Mouse (Mus musculus): ENCODE measurements around the gene Brms1. TPM values are rescaled to one million over a fixed set of nuclear protein-coding genes. Genes with fewer than 3 reads are reported as not detected.

Gene Brms1
- polyA plus RNA-seq, 1 experiment from 2014 or later: 27.5 TPM

DNA sequence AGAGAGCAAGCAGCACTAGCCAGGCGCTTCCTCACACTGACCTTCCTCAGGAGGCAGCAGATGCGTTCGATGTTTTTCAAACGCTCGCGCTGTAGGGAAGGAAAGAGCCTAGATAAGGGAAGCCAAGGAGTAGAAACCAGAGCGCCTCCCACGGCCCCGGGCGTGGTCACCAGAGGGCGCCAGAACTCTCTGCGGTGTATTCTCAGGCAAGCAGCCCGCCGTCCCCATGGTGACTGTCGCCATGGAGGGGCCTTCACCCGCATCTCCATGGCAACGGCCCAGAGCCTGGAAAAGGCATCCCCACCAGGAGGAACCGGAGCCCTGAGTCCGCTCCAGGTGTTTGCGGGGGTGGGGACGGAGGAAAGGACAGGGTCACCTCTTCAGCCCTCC is 53.1 kb downstream of the Brms1 start:
- no peak overlapping the region for H3K9ac ChIP-seq (ENCODE audit: low read length)
- H3K4me2 ChIP-seq (ENCODE audit: low read length): no peak overlapping the region
- peaks cover 41% of the 10 kb centered on the region for H3K36me3 ChIP-seq (ENCODE audit: control insufficient read depth, insufficient read depth, low read length)
- WGBS: under 1% methylated on average over 20 of the region's 21 CpGs
- ATAC-seq (ENCODE audit: insufficient number of reproducible peaks, insufficient read depth, low FRiP score, low read depth): peak; percentile 44; the same call in 1 of the 2 replicates
- H3K4me3 ChIP-seq (ENCODE audit: control insufficient read depth in 1 of 2, insufficient read depth in 1 of 2, low read depth in 1 of 2, low read length in 2 of 2): no peak overlapping the region
- H3K4me1 ChIP-seq (ENCODE audit: control insufficient read depth in 2 of 2, insufficient read depth in 2 of 2, low read length in 2 of 2): peaks cover 9 to 39% of the 10 kb centered on the region in 2 experiments
- no peaks in the 10 kb centered on the region for H3K9me3 ChIP-seq (ENCODE audit: control insufficient read depth, low read length)
- 0 out of 2 replicates have a peak, but pooled peaks cover 3% of the 10 kb centered on the region for H3K27me3 ChIP-seq (ENCODE audit: control insufficient read depth, insufficient read depth, low read length)
- H3K27ac ChIP-seq (replicated peaks in 1 of 2; ENCODE audit: control insufficient read depth in 1 of 2, insufficient read depth in 1 of 2, low read depth in 2 of 2, low read length in 2 of 2): no peak overlapping the region

GRCm38 (mm10) chr19:5094746-5095417 is 53.7 kb downstream of the Brms1 start:
- Histone ChIP-seq H3K9me3 (ENCODE audit: control insufficient read depth, low read length) (no peaks in the 10 kb centered on the region), H3K27ac (replicated peaks in 1 of 2; ENCODE audit: control insufficient read depth in 1 of 2, insufficient read depth in 1 of 2, low read depth in 2 of 2, low read length in 2 of 2) (no peak overlapping the region), H3K9ac (ENCODE audit: low read length) (no peak overlapping the region), H3K27me3 (ENCODE audit: control insufficient read depth, insufficient read depth, low read length) (0 out of 2 replicates have a peak, but pooled peaks cover 3% of the 10 kb centered on the region), H3K36me3 (ENCODE audit: control insufficient read depth, insufficient read depth, low read length) (peaks cover 42% of the 10 kb centered on the region), H3K4me3 (ENCODE audit: control insufficient read depth in 1 of 2, insufficient read depth in 1 of 2, low read depth in 1 of 2, low read length in 2 of 2) (no peak overlapping the region), H3K4me2 (ENCODE audit: low read length) (no peak overlapping the region), H3K4me1 (ENCODE audit: control insufficient read depth in 2 of 2, insufficient read depth in 2 of 2, low read length in 2 of 2) (peaks cover 6 to 36% of the 10 kb centered on the region in 2 experiments; a peak in 3 of 4 replicates)
- WGBS: 44% methylated on average over 11 of the region's 11 CpGs
- no peak for ATAC-seq (ENCODE audit: insufficient number of reproducible peaks, insufficient read depth, low FRiP score, low read depth)

GRCm38 (mm10) chr19:5095887-5096474 is 54.8 kb downstream of the Brms1 start:
- no peak overlapping the region for H3K27ac ChIP-seq (replicated peaks in 1 of 2; ENCODE audit: control insufficient read depth in 1 of 2, insufficient read depth in 1 of 2, low read depth in 2 of 2, low read length in 2 of 2)
- H3K4me1 ChIP-seq (ENCODE audit: control insufficient read depth in 2 of 2, insufficient read depth in 2 of 2, low read length in 2 of 2): peaks cover 8 to 36% of the 10 kb centered on the region in 2 experiments; a peak in 3 of 4 replicates
- no peak for ATAC-seq (ENCODE audit: insufficient number of reproducible peaks, insufficient read depth, low FRiP score, low read depth)
- H3K36me3 ChIP-seq (ENCODE audit: control insufficient read depth, insufficient read depth, low read length): peaks cover 43% of the 10 kb centered on the region
- no peaks in the 10 kb centered on the region for H3K9me3 ChIP-seq (ENCODE audit: control insufficient read depth, low read length)
- WGBS: 9% methylated on average over 9 of the region's 9 CpGs
- H3K27me3 ChIP-seq (ENCODE audit: control insufficient read depth, insufficient read depth, low read length): 0 out of 2 replicates have a peak, but pooled peaks cover 3% of the 10 kb centered on the region
- no peak overlapping the region for H3K4me3 ChIP-seq (ENCODE audit: control insufficient read depth in 1 of 2, insufficient read depth in 1 of 2, low read depth in 1 of 2, low read length in 2 of 2)
- no peak overlapping the region for H3K9ac ChIP-seq (ENCODE audit: low read length)
- H3K4me2 ChIP-seq (ENCODE audit: low read length): no peak overlapping the region

- H3K9ac ChIP-seq (ENCODE audit: low read length): peak overlapping the region; percentile 64
- no peak overlapping the region for H3K27ac ChIP-seq (replicated peaks in 1 of 2; ENCODE audit: control insufficient read depth in 1 of 2, insufficient read depth in 1 of 2, low read depth in 2 of 2, low read length in 2 of 2)
- H3K4me2 ChIP-seq (ENCODE audit: low read length): peak overlapping the region; percentile 90
- H3K9me3 ChIP-seq (ENCODE audit: control insufficient read depth, low read length): no peaks in the 10 kb centered on the region
- WGBS: 7% methylated on average over 30 of the region's 31 CpGs
- 0 out of 2 replicates have a peak, but pooled peaks cover 3% of the 10 kb centered on the region for H3K27me3 ChIP-seq (ENCODE audit: control insufficient read depth, insufficient read depth, low read length)
- peaks cover 43% of the 10 kb centered on the region for H3K36me3 ChIP-seq (ENCODE audit: control insufficient read depth, insufficient read depth, low read length)
- peaks cover 8 to 36% of the 10 kb centered on the region in 2 experiments; a peak in 3 of 4 replicates for H3K4me1 ChIP-seq (ENCODE audit: control insufficient read depth in 2 of 2, insufficient read depth in 2 of 2, low read length in 2 of 2)
- ATAC-seq (ENCODE audit: insufficient number of reproducible peaks, insufficient read depth, low FRiP score, low read depth): 0 out of 2 replicates have a peak, but pooled peaks have one; percentile 1
- peak overlapping the region; percentile 42 to 46 for H3K4me3 ChIP-seq (ENCODE audit: control insufficient read depth in 1 of 2, insufficient read depth in 1 of 2, low read depth in 1 of 2, low read length in 2 of 2)
Measured at GRCm38 (mm10) chr19:5097521-5098362, 56.6 kb downstream of the Brms1 start.

GRCm38 (mm10) chr19:5098363-5099143 is 57.4 kb downstream of the Brms1 start, which contains the start of gene Cnih2:
Gene Cnih2, minus strand, starts transcription at chr19:5098521.
- peak within 1 kb of the TSS; percentile 64 for H3K9ac ChIP-seq (ENCODE audit: low read length)
- no peak within 1 kb of the TSS for H3K27ac ChIP-seq (replicated peaks in 1 of 2; ENCODE audit: control insufficient read depth in 1 of 2, insufficient read depth in 1 of 2, low read depth in 2 of 2, low read length in 2 of 2)
- WGBS: 3% methylated on average over 46 of the region's 48 CpGs
- ATAC-seq (ENCODE audit: insufficient number of reproducible peaks, insufficient read depth, low FRiP score, low read depth): peak; percentile 39
- H3K9me3 ChIP-seq (ENCODE audit: control insufficient read depth, low read length): no peaks in the 10 kb centered on the region
- peak within 1 kb of the TSS; percentile 90 for H3K4me2 ChIP-seq (ENCODE audit: low read length)
- 0 out of 2 replicates have a peak, but pooled peaks cover 3% of the 10 kb centered on the region for H3K27me3 ChIP-seq (ENCODE audit: control insufficient read depth, insufficient read depth, low read length)
- H3K4me3 ChIP-seq (ENCODE audit: control insufficient read depth in 1 of 2, insufficient read depth in 1 of 2, low read depth in 1 of 2, low read length in 2 of 2): peak within 1 kb of the TSS; percentile 42 to 46
- H3K36me3 ChIP-seq (ENCODE audit: control insufficient read depth, insufficient read depth, low read length): peaks cover 45% of the 10 kb centered on the region
- H3K4me1 ChIP-seq (ENCODE audit: control insufficient read depth in 2 of 2, insufficient read depth in 2 of 2, low read length in 2 of 2): peaks cover 8 to 36% of the 10 kb centered on the region in 2 experiments; a peak in 3 of 4 replicates
